14 mouse cellular contexts compared by ENCODE assay signal in genomic region chr8:71526272-71526671, GRCm38 (mm10). TPM values are rescaled to one million over a fixed set of nuclear protein-coding genes. Genes with fewer than 3 reads are reported as not detected.
DNase-seq lines count a peak whose midpoint lies in the region; ATAC-seq and TF ChIP-seq lines count a peak whose summit lies in the region.
"Had no signal": no experiment of that assay in that cellular context is flagged by ENCODE, and none has a peak within 500 bp of the region (broad histone marks: within the 10 kb centered on the region; RNA-seq: fewer than 3 reads in every experiment).

No protein-coding gene starts in this region.

- no peak for TF ChIP-seq EP300 in heart, adult 2 months (IDR thresholded peaks at IDR 0.05; ENCODE audit: insufficient read depth, low read depth, low read length)
- no peak for TF ChIP-seq EP300 in liver, embryonic 14.5 days (IDR thresholded peaks at IDR 0.05; ENCODE audit: low read depth)

- no peak overlapping the region for H3K4me3 ChIP-seq in heart, adult 2 months
- H3K4me3 ChIP-seq in liver, embryonic 12.5 days = no peak overlapping the region
- no peak overlapping the region for H3K4me3 ChIP-seq in brown adipose tissue, adult 24 weeks (ENCODE audit: insufficient read depth, low read depth, low read length)
- no peak overlapping the region for H3K4me3 ChIP-seq in liver, embryonic 14.5 days (ENCODE audit: insufficient read depth in 1 of 2, low read depth in 2 of 2, low read length in 2 of 2)
- H3K4me3 ChIP-seq: neural tube, embryonic 13.5 days had no signal

- no peaks in the 10 kb centered on the region for H3K9me3 ChIP-seq in liver, embryonic 12.5 days (replicated peaks)
- no peaks in the 10 kb centered on the region for H3K9me3 ChIP-seq in liver, embryonic 14.5 days (ENCODE audit: control insufficient read depth, low read length)
- H3K9me3 ChIP-seq: neural tube, embryonic 13.5 days had no signal

- H3K4me2 ChIP-seq in liver, embryonic 12.5 days = no peak overlapping the region
- H3K4me2 ChIP-seq in liver, embryonic 14.5 days (ENCODE audit: low read depth) = no peak overlapping the region

- intact Hi-C loops in heart, adult 2 months (cut with DNase I) = no loop called here

- TF ChIP-seq CTCF in heart, adult 2 months (IDR thresholded peaks at IDR 0.05) = no peak
- TF ChIP-seq CTCF in liver, embryonic 14.5 days (IDR thresholded peaks at IDR 0.05; ENCODE audit: low read depth) = no peak

- no peaks in the 10 kb centered on the region for H3K36me3 ChIP-seq in heart, adult 2 months (ENCODE audit: control insufficient read depth, insufficient read depth, low read length)
- no peaks in the 10 kb centered on the region for H3K36me3 ChIP-seq in liver, embryonic 12.5 days
- no peaks in the 10 kb centered on the region for H3K36me3 ChIP-seq in liver, embryonic 14.5 days (replicated peaks; ENCODE audit: control insufficient read depth, insufficient read depth, low read depth)
- H3K36me3 ChIP-seq: neural tube, embryonic 13.5 days had no signal

- no peaks in the 10 kb centered on the region for H3K27me3 ChIP-seq in heart, adult 2 months (ENCODE audit: control insufficient read depth, insufficient read depth, low read length)
- H3K27me3 ChIP-seq in liver, embryonic 12.5 days (replicated peaks) = peaks cover 59% of the 10 kb centered on the region
- peaks cover 15% of the 10 kb centered on the region for H3K27me3 ChIP-seq in liver, embryonic 14.5 days (ENCODE audit: control insufficient read depth, insufficient read depth, low read length)

- H3K27ac ChIP-seq in heart, adult 2 months = peak overlapping the region; percentile 59
- 0 out of 2 replicates have a peak overlapping the region, but pooled peaks have one; percentile 7 for H3K27ac ChIP-seq in liver, embryonic 12.5 days
- peak overlapping the region; percentile 74 for H3K27ac ChIP-seq in brown adipose tissue, adult 24 weeks (replicated peaks; ENCODE audit: low read depth, low read length)
- H3K27ac ChIP-seq in liver, embryonic 14.5 days = no peak overlapping the region

- peaks cover 20% of the 10 kb centered on the region for H3K4me1 ChIP-seq in heart, adult 2 months (ENCODE audit: control insufficient read depth, insufficient read depth, low read length)
- peaks cover 42% of the 10 kb centered on the region for H3K4me1 ChIP-seq in liver, embryonic 12.5 days
- peaks cover 11% of the 10 kb centered on the region for H3K4me1 ChIP-seq in brown adipose tissue, adult 24 weeks (ENCODE audit: control insufficient read depth, insufficient read depth, insufficient read length, low read length)
- peaks cover 0 to 5% of the 10 kb centered on the region in 2 experiments; a peak in 2 of 4 replicates for H3K4me1 ChIP-seq in liver, embryonic 14.5 days (replicated peaks; ENCODE audit: control insufficient read depth in 2 of 2, insufficient read depth in 2 of 2, low read length in 1 of 2)

- no peak for DNase-seq in heart, adult 2 months
- no peak for DNase-seq in heart, adult 18-20 months
- no peak for DNase-seq in liver
- DNase-seq in liver, embryonic 14.5 days (ENCODE audit: low read depth in 3 of 3, low spot score in 3 of 3) = no peak
- no peak for DNase-seq in frontal cortex, postnatal 36 days (ENCODE audit: low spot score in 2 of 2)
- DNase-seq: gastrocnemius, postnatal 10 days; kidney, adult 11 months; thymus, postnatal 36 days had no signal

- no peak overlapping the region for H3K9ac ChIP-seq in heart, adult 2 months (ENCODE audit: low read depth, low read length)
- no peak overlapping the region for H3K9ac ChIP-seq in liver, embryonic 12.5 days
- H3K9ac ChIP-seq in liver, embryonic 14.5 days (replicated peaks) = no peak overlapping the region
- H3K9ac ChIP-seq: neural tube, embryonic 13.5 days had no signal

- no peak for ATAC-seq in liver, embryonic 12.5 days
- ATAC-seq in liver, embryonic 14.5 days (ENCODE audit: insufficient read depth) = peak; percentile 27; the same call in 1 of the 2 replicates
- ATAC-seq in erythroblast, adult 5-6 weeks (replicated peaks; ENCODE audit: low FRiP score, poor library complexity, severe bottlenecking) = no peak

- WGBS in heart, adult 2 months = 39% methylated on average over 6 of the region's 6 CpGs
- 10% methylated on average over 6 of the region's 6 CpGs for WGBS in liver, embryonic 12.5 days (ENCODE audit: insufficient replicate concordance)
- 10% methylated on average over 6 of the region's 6 CpGs for WGBS in liver, embryonic 14.5 days (ENCODE audit: insufficient replicate concordance)

- H3K79me2 ChIP-seq in heart, adult 2 months (replicated peaks; ENCODE audit: control insufficient read depth, insufficient read depth, low read length) = no peaks in the 10 kb centered on the region

- TF ChIP-seq POLR2A in heart, adult 2 months (IDR thresholded peaks at IDR 0.05; ENCODE audit: insufficient read depth, low read depth, low read length) = no peak

RNA-seq across cellular contexts. Expression of gene Ccdc194, which starts 0.8 kb away (rescaled TPM):
- not detected for total RNA-seq in heart, adult 2 months (2021)
- polyA plus RNA-seq in heart, adult 2 months (2012; rRNA removed) = 0.10 and 0.23 TPM in 2 replicates
- not detected for total RNA-seq in heart, adult 18-20 months (2021)
- polyA plus RNA-seq in liver, embryonic 12.5 days (2016; fragmentation: Nextera tagmentation; extraction: Ambion mirVana) = 0.30 and 0.57 TPM in 2 replicates
- polyA plus RNA-seq in brown adipose tissue, adult 24 weeks (2012; ENCODE audit: insufficient read depth, insufficient read length, missing spikeins) = not detected in 2 replicates
- polyA plus RNA-seq in liver, embryonic 14.5 days (2012; rRNA removed) = 0.09 and 0.11 TPM in 2 replicates
- polyA plus RNA-seq in liver, embryonic 14.5 days (2014; fragmentation: Nextera tagmentation; extraction: Ambion mirVana) = 0.19 TPM in 1 of 2 replicates, not detected in the other
- total RNA-seq in erythroblast, adult 5-6 weeks (2015; ENCODE audit: low replicate concordance) = not detected in 2 replicates
- total RNA-seq in erythroblast, adult 5-6 weeks (2017; ENCODE audit: low replicate concordance) = not detected in 2 replicates
- total RNA-seq: left cerebral cortex, postnatal 14 days had no signal
- polyA plus RNA-seq: small intestine, adult 2 months had no signal

RNA-seq across cellular contexts. Expression of gene Bst2, which starts 11.0 kb away (rescaled TPM):
- 10 to 100 TPM; 17.4 to 18.1 TPM for total RNA-seq in heart, adult 2 months (2021)
- polyA plus RNA-seq in heart, adult 2 months (2012; rRNA removed) = 69.8 and 85.9 TPM in 2 replicates
- 10 to 100 TPM; 19.3 to 40.2 TPM for total RNA-seq in heart, adult 18-20 months (2021)
- 28.7 and 29.4 TPM in 2 replicates for polyA plus RNA-seq in liver, embryonic 12.5 days (2016; fragmentation: Nextera tagmentation; extraction: Ambion mirVana)
- 17.3 and 38.4 TPM in 2 replicates for polyA plus RNA-seq in brown adipose tissue, adult 24 weeks (2012; ENCODE audit: insufficient read depth, insufficient read length, missing spikeins)
- polyA plus RNA-seq in liver, embryonic 14.5 days (2012; rRNA removed) = 41.1 and 44.4 TPM in 2 replicates
- polyA plus RNA-seq in liver, embryonic 14.5 days (2014; fragmentation: Nextera tagmentation; extraction: Ambion mirVana) = 12.2 and 14.2 TPM in 2 replicates
- total RNA-seq in erythroblast, adult 5-6 weeks (2015; ENCODE audit: low replicate concordance) = 5.6 and 7.7 TPM in 2 replicates
- 8.2 and 10.1 TPM in 2 replicates for total RNA-seq in erythroblast, adult 5-6 weeks (2017; ENCODE audit: low replicate concordance)

RNA-seq across cellular contexts. Expression of gene Plvap, which starts 14.7 kb away (rescaled TPM):
- 10 to 100 TPM; 22.1 to 28.3 TPM for total RNA-seq in heart, adult 2 months (2021)
- polyA plus RNA-seq in heart, adult 2 months (2012; rRNA removed) = 37.2 and 42.9 TPM in 2 replicates
- total RNA-seq in heart, adult 18-20 months (2021) = 10 to 100 TPM; 23.0 to 30.9 TPM
- polyA plus RNA-seq in liver, embryonic 12.5 days (2016; fragmentation: Nextera tagmentation; extraction: Ambion mirVana) = 44.8 and 46.7 TPM in 2 replicates
- 4.3 and 6.1 TPM in 2 replicates for polyA plus RNA-seq in brown adipose tissue, adult 24 weeks (2012; ENCODE audit: insufficient read depth, insufficient read length, missing spikeins)
- 15.4 and 16.8 TPM in 2 replicates for polyA plus RNA-seq in liver, embryonic 14.5 days (2012; rRNA removed)
- 15.9 and 18.4 TPM in 2 replicates for polyA plus RNA-seq in liver, embryonic 14.5 days (2014; fragmentation: Nextera tagmentation; extraction: Ambion mirVana)
- 0.84 TPM in 1 of 2 replicates, not detected in the other for total RNA-seq in erythroblast, adult 5-6 weeks (2015; ENCODE audit: low replicate concordance)
- 0.26 TPM in 1 of 2 replicates, not detected in the other for total RNA-seq in erythroblast, adult 5-6 weeks (2017; ENCODE audit: low replicate concordance)

RNA-seq across cellular contexts. Expression of gene Mvb12a, which starts 16.4 kb away (rescaled TPM):
- total RNA-seq in heart, adult 2 months (2021) = 10 to 100 TPM; 27.0 to 29.7 TPM
- 51.6 and 53.7 TPM in 2 replicates for polyA plus RNA-seq in heart, adult 2 months (2012; rRNA removed)
- total RNA-seq in heart, adult 18-20 months (2021) = 10 to 100 TPM; 28.4 to 28.5 TPM
- 39.2 and 42.7 TPM in 2 replicates for polyA plus RNA-seq in liver, embryonic 12.5 days (2016; fragmentation: Nextera tagmentation; extraction: Ambion mirVana)
- polyA plus RNA-seq in brown adipose tissue, adult 24 weeks (2012; ENCODE audit: insufficient read depth, insufficient read length, missing spikeins) = 29.7 and 30.9 TPM in 2 replicates
- 21.1 and 25.6 TPM in 2 replicates for polyA plus RNA-seq in liver, embryonic 14.5 days (2012; rRNA removed)
- polyA plus RNA-seq in liver, embryonic 14.5 days (2014; fragmentation: Nextera tagmentation; extraction: Ambion mirVana) = 31.1 and 35.2 TPM in 2 replicates
- total RNA-seq in erythroblast, adult 5-6 weeks (2015; ENCODE audit: low replicate concordance) = 11.3 and 18.6 TPM in 2 replicates
- total RNA-seq in erythroblast, adult 5-6 weeks (2017; ENCODE audit: low replicate concordance) = 5.0 and 9.1 TPM in 2 replicates

RNA-seq across cellular contexts. Expression of gene Tmem221, which starts 32.4 kb away (rescaled TPM):
- total RNA-seq in heart, adult 2 months (2021) = under 1 TPM in 1 of 2 experiments, not detected in 1; 0.16 TPM
- 0.29 and 0.51 TPM in 2 replicates for polyA plus RNA-seq in heart, adult 2 months (2012; rRNA removed)
- under 1 TPM; 0.42 to 0.51 TPM for total RNA-seq in heart, adult 18-20 months (2021)
- polyA plus RNA-seq in liver, embryonic 12.5 days (2016; fragmentation: Nextera tagmentation; extraction: Ambion mirVana) = 0.61 and 0.75 TPM in 2 replicates
- not detected in 2 replicates for polyA plus RNA-seq in brown adipose tissue, adult 24 weeks (2012; ENCODE audit: insufficient read depth, insufficient read length, missing spikeins)
- polyA plus RNA-seq in liver, embryonic 14.5 days (2012; rRNA removed) = 0.13 and 0.25 TPM in 2 replicates
- polyA plus RNA-seq in liver, embryonic 14.5 days (2014; fragmentation: Nextera tagmentation; extraction: Ambion mirVana) = 0.37 and 0.39 TPM in 2 replicates
- not detected in 2 replicates for total RNA-seq in erythroblast, adult 5-6 weeks (2015; ENCODE audit: low replicate concordance)
- not detected in 2 replicates for total RNA-seq in erythroblast, adult 5-6 weeks (2017; ENCODE audit: low replicate concordance)
- polyA plus RNA-seq: neural tube, embryonic 13.5 days had no signal
